ENCODE assay signal across 8 mouse cellular contexts in the genomic region with DNA sequence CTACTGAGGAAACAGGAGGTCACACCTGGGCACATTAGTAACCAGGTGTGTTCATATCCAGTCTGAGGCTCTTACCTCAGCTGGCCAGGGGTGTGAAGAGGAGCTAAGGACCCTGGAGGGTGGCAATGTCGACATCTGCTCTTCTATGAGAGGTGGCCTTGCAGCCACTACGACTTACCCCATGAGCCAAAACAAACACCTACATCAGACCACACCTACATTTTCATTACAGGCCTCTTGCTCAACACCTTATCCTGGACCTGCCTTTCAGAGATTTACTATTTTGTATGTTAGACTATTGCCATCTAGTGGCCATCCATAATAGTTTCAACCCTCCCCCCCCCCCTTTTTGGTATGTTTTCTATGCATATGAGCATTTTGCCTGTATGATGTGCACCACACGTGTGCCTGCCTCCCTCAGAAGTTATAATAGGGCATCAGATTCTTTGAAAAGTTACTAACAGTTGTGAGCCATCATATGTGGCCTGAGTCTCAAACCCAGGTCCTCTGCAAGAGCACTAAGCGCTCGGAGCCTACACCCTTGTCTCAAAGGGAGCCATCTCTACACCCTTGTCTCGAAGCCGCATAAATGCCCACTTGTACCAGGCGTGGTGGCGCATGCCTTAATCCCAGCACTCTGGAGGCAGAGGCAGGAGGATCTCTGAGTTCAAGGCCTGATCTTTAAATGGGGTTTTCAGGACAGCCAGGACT.
DNase-seq lines count a peak whose midpoint lies in the region; ATAC-seq and TF ChIP-seq lines count a peak whose summit lies in the region.

No protein-coding gene starts in this region.

- H3K4me2 ChIP-seq in hindbrain, embryonic 12.5 days (replicated peaks) = no peak overlapping the region
- H3K4me2 ChIP-seq in lung, postnatal 0 days (replicated peaks; ENCODE audit: low read depth, low read length) = no peak overlapping the region

- no peaks in the 10 kb centered on the region for H3K4me1 ChIP-seq in hindbrain, embryonic 10.5 days (replicated peaks)
- peaks cover 2% of the 10 kb centered on the region; the same call in 1 of the 2 replicates for H3K4me1 ChIP-seq in hindbrain, embryonic 12.5 days
- H3K4me1 ChIP-seq in lung, postnatal 0 days (ENCODE audit: insufficient read depth, low read depth, low read length) = no peaks in the 10 kb centered on the region

- H3K4me3 ChIP-seq in hindbrain, embryonic 10.5 days = no peak overlapping the region
- no peak overlapping the region for H3K4me3 ChIP-seq in hindbrain, embryonic 12.5 days
- H3K4me3 ChIP-seq in lung, postnatal 0 days (ENCODE audit: low read depth, low read length) = no peak overlapping the region

- WGBS in hindbrain, embryonic 10.5 days = 69% methylated on average over 9 of the region's 9 CpGs
- WGBS in hindbrain, embryonic 12.5 days = 61% methylated on average over 9 of the region's 9 CpGs
- 62% methylated on average over 9 of the region's 9 CpGs for WGBS in lung, postnatal 0 days

- H3K27ac ChIP-seq in hindbrain, embryonic 10.5 days = no peak overlapping the region
- no peak overlapping the region for H3K27ac ChIP-seq in hindbrain, embryonic 12.5 days
- H3K27ac ChIP-seq in lung, postnatal 0 days (ENCODE audit: low read length) = no peak overlapping the region

- H3K36me3 ChIP-seq in hindbrain, embryonic 10.5 days = no peaks in the 10 kb centered on the region
- no peaks in the 10 kb centered on the region for H3K36me3 ChIP-seq in hindbrain, embryonic 12.5 days
- H3K36me3 ChIP-seq in lung, postnatal 0 days (ENCODE audit: insufficient read depth, low read length) = no peaks in the 10 kb centered on the region

- peak; percentile 59; the same call in 1 of the 2 replicates for TF ChIP-seq EP300 in lung, postnatal 0 days (IDR thresholded peaks at IDR 0.05)

- no peaks in the 10 kb centered on the region for H3K9me3 ChIP-seq in hindbrain, embryonic 10.5 days
- H3K9me3 ChIP-seq in hindbrain, embryonic 12.5 days (replicated peaks) = no peaks in the 10 kb centered on the region
- no peaks in the 10 kb centered on the region for H3K9me3 ChIP-seq in lung, postnatal 0 days (ENCODE audit: low read length)

- no peak overlapping the region for H3K9ac ChIP-seq in hindbrain, embryonic 12.5 days
- H3K9ac ChIP-seq in lung, postnatal 0 days (replicated peaks; ENCODE audit: low read depth) = no peak overlapping the region

- TF ChIP-seq CTCF in lung, postnatal 0 days (IDR thresholded peaks at IDR 0.05) = peak; percentile 63

- DNase-seq in hindbrain, embryonic 10.5 days (ENCODE audit: low spot score) = peak; percentile 9
- peak; percentile 49 for DNase-seq in NIH3T3 (ENCODE audit: low read depth)
- peak; percentile 54 for DNase-seq in gonadal fat pad, adult 2 months (ENCODE audit: low read depth)
- DNase-seq in lung, postnatal 0 days (ENCODE audit: low spot score) = peak; percentile 94
- DNase-seq in telencephalon, adult 2 months (ENCODE audit: low read depth, low spot score) = peak; percentile 22
- DNase-seq in right cerebral cortex, adult 18-20 months = no peak
- DNase-seq in cerebellum, adult 9-10 months = no peak

- ATAC-seq in hindbrain, embryonic 12.5 days (ENCODE audit: low FRiP score) = no peak; the same call in 1 of the 2 replicates
- ATAC-seq in lung, postnatal 0 days = peak; percentile 97

- peaks cover 6% of the 10 kb centered on the region for H3K27me3 ChIP-seq in hindbrain, embryonic 10.5 days (ENCODE audit: insufficient read depth, poor library complexity, severe bottlenecking)
- no peaks in the 10 kb centered on the region for H3K27me3 ChIP-seq in hindbrain, embryonic 12.5 days
- H3K27me3 ChIP-seq in lung, postnatal 0 days (replicated peaks; ENCODE audit: insufficient read depth, low read length) = no peaks in the 10 kb centered on the region

Comparison
In these comparisons a context has a peak if more than half of its experiments do, and no peak if none do; other contexts are left out.
1. DNase-seq: peak in hindbrain, embryonic 10.5 days (single experiment), NIH3T3 (single experiment), gonadal fat pad, adult 2 months (single experiment), lung, postnatal 0 days (single experiment) and telencephalon, adult 2 months (single experiment); none in right cerebral cortex, adult 18-20 months (single experiment) and cerebellum, adult 9-10 months (single experiment).